Mouse (Mus musculus) kidney, postnatal 10 days (tissue): ENCODE results near the gene Mcam.

Source experiments
- DNase-seq: peaks from one replicate; pipeline ENCODE4 v3.0.0; 2021; ENCODE audit warnings: mixed read lengths

The Mcam gene

GRCm38 (mm10) chr9:44137846-44138245 is 3.6 kb downstream of the Mcam start:
- no peak for DNase-seq

GRCm38 (mm10) chr9:44141951-44142350 is 7.7 kb downstream of the Mcam start:
- DNase-seq: no peak

- no peak for DNase-seq
Measured at GRCm38 (mm10) chr9:44143421-44143820, 9.2 kb downstream of the Mcam start.

- peak; percentile 70 for DNase-seq
Measured at GRCm38 (mm10) chr9:44144023-44144717, 9.9 kb downstream of the Mcam start.

GRCm38 (mm10) chr9:44144718-44145060 is 10.4 kb downstream of the Mcam start:
- no peak for DNase-seq

- peak; percentile 51 for DNase-seq
Measured at GRCm38 (mm10) chr9:44147290-44147689, 13.0 kb downstream of the Mcam start.

GRCm38 (mm10) chr9:44159886-44160285 is 25.6 kb downstream of the Mcam start:
- no peak for DNase-seq

GRCm38 (mm10) chr9:44168931-44169330 is 34.7 kb downstream of the Mcam start:
- DNase-seq: no peak

GRCm38 (mm10) chr9:44170691-44171151 is 36.5 kb downstream of the Mcam start:
- DNase-seq: no peak

- DNase-seq: peak; percentile 43
Measured at GRCm38 (mm10) chr9:44175556-44175955, 41.3 kb downstream of the Mcam start.

GRCm38 (mm10) chr9:44175957-44176356 is 41.7 kb downstream of the Mcam start:
- no peak for DNase-seq

GRCm38 (mm10) chr9:44177405-44177804 is 43.1 kb downstream of the Mcam start:
- DNase-seq: no peak

- peak; percentile 40 for DNase-seq
Measured at GRCm38 (mm10) chr9:44178389-44178788, 44.1 kb downstream of the Mcam start.

- DNase-seq: no peak
Measured at GRCm38 (mm10) chr9:44178811-44179210, 44.5 kb downstream of the Mcam start.

GRCm38 (mm10) chr9:44181537-44181936 is 47.3 kb downstream of the Mcam start:
- no peak for DNase-seq

- peak; percentile 68 for DNase-seq
Measured at GRCm38 (mm10) chr9:44182260-44182659, 48.0 kb downstream of the Mcam start.

- DNase-seq: no peak
Measured at GRCm38 (mm10) chr9:44188223-44188622, 54.0 kb downstream of the Mcam start.

GRCm38 (mm10) chr9:44191166-44191565 is 56.9 kb downstream of the Mcam start:
- DNase-seq: no peak

- DNase-seq: no peak
Measured at GRCm38 (mm10) chr9:44192312-44192711, 58.0 kb downstream of the Mcam start.
